Mouse (Mus musculus): ENCODE data around the gene Tppp3.

Gene Tppp3

GRCm38 (mm10) chr8:105467396-105467985 lies 3.8 kb downstream of the Tppp3 start:
- no peak for DNase-seq (ENCODE audit: low spot score in 2 of 2)

DNA sequence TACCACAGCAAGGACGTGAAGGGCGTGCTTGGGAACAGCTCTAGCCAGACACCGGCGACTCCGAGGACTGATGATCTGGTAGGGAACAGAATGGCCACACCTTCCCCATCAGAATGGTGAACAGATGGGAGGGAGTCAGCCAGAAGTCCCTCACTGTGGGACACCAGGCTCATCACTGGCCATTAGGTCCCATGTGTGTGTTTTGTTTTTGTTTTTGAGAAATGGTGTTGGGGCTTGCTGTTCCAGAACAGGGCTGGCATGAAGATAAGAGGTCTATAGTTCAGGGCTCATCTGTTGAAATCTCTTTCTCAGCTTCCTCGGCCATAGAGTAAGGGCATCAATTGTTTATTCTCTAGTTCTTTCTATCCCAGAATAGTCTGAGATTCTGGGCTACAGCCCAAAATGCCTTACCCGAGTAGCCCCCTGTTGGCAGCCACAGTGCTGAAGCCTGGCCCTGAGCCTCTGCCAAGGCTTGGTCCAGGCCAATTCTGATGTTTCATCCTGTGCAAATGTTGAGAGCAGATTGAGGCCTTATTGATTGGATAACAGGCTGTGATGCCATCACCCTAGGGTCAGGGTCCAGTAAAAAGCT lies 4.5 kb downstream of the Tppp3 start:
- DNase-seq (ENCODE audit: low spot score in 2 of 2), result no peak

GRCm38 (mm10) chr8:105466246-105466645 lies 5.1 kb downstream of the Tppp3 start:
- DNase-seq (ENCODE audit: low spot score in 2 of 2), result no peak

- DNase-seq (ENCODE audit: low spot score in 2 of 2), result no peak
These were observed 6.7 kb downstream of the Tppp3 start for GRCm38 (mm10) chr8:105464595-105464994.

- DNase-seq (ENCODE audit: low spot score in 2 of 2), result no peak
These were observed 10.1 kb downstream of the Tppp3 start for GRCm38 (mm10) chr8:105461085-105461803.

- no peak for DNase-seq (ENCODE audit: low spot score in 2 of 2)
These were observed 16.1 kb downstream of the Tppp3 start for GRCm38 (mm10) chr8:105455218-105455617.

- no peak for DNase-seq (ENCODE audit: low spot score in 2 of 2)
These were observed 17.2 kb downstream of the Tppp3 start for GRCm38 (mm10) chr8:105454088-105454487.

- DNase-seq (ENCODE audit: low spot score in 2 of 2), result no peak
These were observed 18.0 kb downstream of the Tppp3 start for GRCm38 (mm10) chr8:105453296-105453695.

DNA sequence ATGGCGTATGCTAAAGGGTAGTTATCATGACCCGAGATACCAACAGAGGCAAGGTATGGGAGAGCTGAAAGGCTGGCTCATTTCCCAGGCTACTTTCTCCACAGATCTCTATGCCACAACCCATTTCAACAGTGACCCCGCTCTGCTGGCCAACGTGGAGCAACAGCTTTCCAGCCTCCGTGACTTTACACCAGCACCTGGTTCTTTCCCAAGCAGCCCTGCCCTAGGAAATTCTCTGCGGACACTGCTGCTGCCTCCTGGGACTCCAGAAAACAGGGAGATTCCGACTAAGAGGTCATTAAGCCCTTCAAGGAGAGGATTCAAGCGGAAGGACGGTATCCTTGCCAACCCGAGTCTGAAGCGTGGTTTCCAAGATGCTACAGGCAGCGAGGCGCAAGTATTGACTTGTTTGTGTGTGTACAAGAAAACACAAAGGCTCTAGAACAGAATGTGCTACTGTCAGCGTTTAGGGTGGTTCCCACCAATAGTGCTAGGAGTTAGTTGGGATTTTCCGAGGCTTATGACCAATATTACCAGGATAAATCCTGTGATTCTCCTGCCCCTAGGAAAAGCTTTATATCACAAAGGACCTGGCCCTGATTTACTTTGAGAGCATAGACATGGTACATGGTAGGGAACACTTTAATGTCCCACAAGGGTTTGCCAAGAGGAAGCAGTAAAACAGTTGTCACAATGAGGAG lies 19.3 kb downstream of the Tppp3 start:
- DNase-seq (ENCODE audit: low spot score in 2 of 2), result no peak

GRCm38 (mm10) chr8:105450977-105451376 lies 20.3 kb downstream of the Tppp3 start:
- DNase-seq (ENCODE audit: low spot score in 2 of 2), result no peak

- DNase-seq (ENCODE audit: low spot score in 2 of 2), result no peak
These were observed 22.7 kb downstream of the Tppp3 start for GRCm38 (mm10) chr8:105448596-105448995.

GRCm38 (mm10) chr8:105448188-105448587 lies 23.1 kb downstream of the Tppp3 start:
- no peak for DNase-seq (ENCODE audit: low spot score in 2 of 2)

- DNase-seq (ENCODE audit: low spot score in 2 of 2), result peak in 1 of 2 experiments; percentile 14
These were observed 25.2 kb downstream of the Tppp3 start for GRCm38 (mm10) chr8:105446127-105446552.

- no peak for DNase-seq (ENCODE audit: low spot score in 2 of 2)
These were observed 25.8 kb downstream of the Tppp3 start for GRCm38 (mm10) chr8:105445296-105446126.

DNA sequence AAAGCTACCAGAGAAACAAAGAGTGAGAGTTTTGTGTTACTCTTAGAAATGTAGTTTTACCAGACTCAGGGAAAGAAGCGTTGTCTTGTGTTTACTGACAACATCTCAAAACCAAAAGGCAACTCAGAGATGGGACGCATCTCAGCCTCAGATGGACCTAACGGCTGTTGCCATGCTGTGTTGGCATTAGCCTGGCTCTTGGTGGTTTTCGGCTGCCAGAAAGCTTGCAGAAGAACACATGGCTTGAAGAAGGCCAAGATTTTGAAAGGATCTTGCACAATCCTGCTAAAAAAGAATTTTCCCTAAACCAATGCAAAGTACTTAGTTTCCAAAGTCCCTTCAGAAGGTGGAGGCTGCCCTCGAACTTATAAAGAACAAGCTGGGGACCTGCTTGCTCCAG lies 28.7 kb downstream of the Tppp3 start:
- no peak for DNase-seq (ENCODE audit: low spot score in 2 of 2)

- no peak for DNase-seq (ENCODE audit: low spot score in 2 of 2)
These were observed 29.9 kb downstream of the Tppp3 start for GRCm38 (mm10) chr8:105441433-105441832.

- no peak for DNase-seq (ENCODE audit: low spot score in 2 of 2)
These were observed 32.5 kb downstream of the Tppp3 start for GRCm38 (mm10) chr8:105438865-105439264.

DNA sequence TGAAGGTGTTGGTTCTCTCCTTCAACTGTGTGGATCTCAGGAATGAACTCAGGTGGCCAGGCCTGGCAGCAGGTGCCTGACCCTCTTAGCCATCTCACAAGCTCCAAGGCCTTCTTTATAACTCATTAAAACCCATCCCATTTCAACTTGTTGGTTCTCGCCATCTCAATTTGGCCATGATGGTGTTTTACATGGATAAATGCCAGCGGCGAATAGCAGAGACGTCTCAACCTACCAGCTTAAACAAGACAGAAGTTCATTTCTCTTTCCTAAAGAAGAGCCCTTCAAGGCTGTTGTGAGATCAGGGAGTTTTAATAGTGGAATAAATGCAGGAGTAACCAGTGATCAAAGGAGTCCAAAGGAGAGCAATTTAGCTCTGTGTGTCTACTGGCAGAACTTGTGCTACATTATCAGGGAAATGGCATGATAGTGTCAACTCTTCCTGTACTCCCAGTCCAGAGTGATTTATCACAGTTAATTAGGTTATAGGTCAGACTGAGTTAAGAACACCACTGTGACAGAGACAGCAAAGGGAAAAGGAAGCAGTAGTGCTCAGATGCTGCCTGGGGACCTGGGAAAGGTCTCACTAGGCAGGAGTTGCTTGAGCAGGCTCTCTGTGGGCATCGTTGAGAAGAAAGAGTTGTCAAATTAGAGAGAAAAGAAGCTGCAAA lies 34.1 kb downstream of the Tppp3 start:
- no peak for DNase-seq (ENCODE audit: low spot score in 2 of 2)

DNA sequence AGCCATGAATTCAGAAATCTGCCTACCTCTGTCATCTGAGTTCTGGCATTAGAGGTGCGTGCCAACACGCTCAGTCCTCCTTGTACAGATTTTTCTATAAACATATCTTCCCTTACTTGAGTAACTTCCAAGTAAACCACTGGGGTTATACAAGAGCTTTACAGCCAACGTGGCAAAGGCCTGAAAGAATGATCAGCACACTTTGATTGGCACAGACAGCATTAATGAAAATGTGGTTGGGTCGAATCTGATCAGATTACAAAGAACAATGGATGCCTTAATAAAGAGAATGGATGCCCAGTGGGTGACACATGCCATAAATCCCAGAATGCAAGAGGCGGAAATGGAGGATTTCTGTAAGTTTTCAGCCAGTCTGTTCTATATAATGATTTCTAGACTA lies 35.1 kb downstream of the Tppp3 start:
- no peak for DNase-seq (ENCODE audit: low spot score in 2 of 2)

GRCm38 (mm10) chr8:105434136-105434535 lies 37.2 kb downstream of the Tppp3 start:
- DNase-seq (ENCODE audit: low spot score in 2 of 2), result no peak

- DNase-seq (ENCODE audit: low spot score in 2 of 2), result no peak
These were observed 37.8 kb downstream of the Tppp3 start for GRCm38 (mm10) chr8:105433511-105433910.

All from urinary bladder, adult 18-20 months (tissue).